In genomic region chr9:59281871-59282682, GRCm38 (mm10) we compare ENCODE assay signal across 8 mouse cellular contexts. TPM values are rescaled to one million over a fixed set of nuclear protein-coding genes. Genes with fewer than 3 reads are reported as not detected.
DNase-seq lines count a peak whose midpoint lies in the region; ATAC-seq and TF ChIP-seq lines count a peak whose summit lies in the region.

No protein-coding gene starts in this region.

- TF ChIP-seq CTCF in hindbrain, postnatal 0 days (IDR thresholded peaks at IDR 0.05; ENCODE audit: low read depth) = peak; percentile 93

- ATAC-seq in hindbrain, postnatal 0 days = peak; percentile 88

- H3K9ac ChIP-seq in hindbrain, postnatal 0 days (replicated peaks; ENCODE audit: low read length) = no peak overlapping the region

- 26% methylated on average over 27 of the region's 27 CpGs for WGBS in hindbrain, postnatal 0 days

- DNase-seq in ZHBTc4 (ENCODE audit: low read depth, low spot score) = peak; percentile 87
- DNase-seq in cerebellum, postnatal 4 days (ENCODE audit: low spot score in 2 of 2) = peak; percentile 76 to 92
- peak; percentile 61 to 71 for DNase-seq in gastrocnemius, adult 8-10 months (ENCODE audit: low spot score in 2 of 2)
- DNase-seq in hindbrain, postnatal 0 days (ENCODE audit: low spot score) = peak; percentile 90
- DNase-seq in left cerebral cortex, adult 9 months (ENCODE audit: low spot score in 2 of 2) = peak; percentile 42 to 76
- DNase-seq in right cerebral cortex, adult 2 months (ENCODE audit: low spot score in 2 of 2) = peak; percentile 82 to 85
- peak; percentile 71 for DNase-seq in urinary bladder, adult 2 months (ENCODE audit: low spot score)

- no peaks in the 10 kb centered on the region for H3K36me3 ChIP-seq in hindbrain, postnatal 0 days (ENCODE audit: insufficient read depth, low read length)
- H3K36me3 ChIP-seq in megakaryocyte, embryonic 14.5 days (replicated peaks; ENCODE audit: low read length) = no peaks in the 10 kb centered on the region

- peak overlapping the region; percentile 44 for H3K4me2 ChIP-seq in hindbrain, postnatal 0 days (ENCODE audit: low read depth, low read length)

- H3K4me1 ChIP-seq in hindbrain, postnatal 0 days (ENCODE audit: insufficient read depth, low read length) = peaks cover 3% of the 10 kb centered on the region; the same call in 1 of the 2 replicates
- peaks cover 17% of the 10 kb centered on the region for H3K4me1 ChIP-seq in megakaryocyte, embryonic 14.5 days

- H3K27me3 ChIP-seq in hindbrain, postnatal 0 days (ENCODE audit: insufficient read depth, low read length) = no peaks in the 10 kb centered on the region
- peaks cover 13% of the 10 kb centered on the region for H3K27me3 ChIP-seq in megakaryocyte, embryonic 14.5 days (replicated peaks)

- H3K27ac ChIP-seq in hindbrain, postnatal 0 days = peak overlapping the region; percentile 45; the same call in 1 of the 2 replicates

- H3K9me3 ChIP-seq in hindbrain, postnatal 0 days (ENCODE audit: low read length) = no peaks in the 10 kb centered on the region
- peaks cover 5% of the 10 kb centered on the region; the same call in 1 of the 2 replicates for H3K9me3 ChIP-seq in megakaryocyte, embryonic 14.5 days

- no peak overlapping the region for H3K4me3 ChIP-seq in hindbrain, postnatal 0 days (ENCODE audit: low read length)
- peak overlapping the region; percentile 75 for H3K4me3 ChIP-seq in megakaryocyte, embryonic 14.5 days (replicated peaks)

RNA-seq across cellular contexts. Expression of gene Adpgk, which starts 9.3 kb away (rescaled TPM):
- total RNA-seq in gastrocnemius, adult 8-10 months (2022) = 1 to 10 TPM; 6.1 to 7.6 (median 7.3) TPM
- total RNA-seq in hindbrain, postnatal 0 days (2014; rRNA removed) = 35.5 and 39.9 TPM in 2 replicates
- 18.2 and 19.5 TPM in 2 replicates for polyA plus RNA-seq in hindbrain, postnatal 0 days (2015; fragmentation: Nextera tagmentation; extraction: Ambion mirVana)
- polyA plus RNA-seq in megakaryocyte, embryonic 14.5 days (2012; ENCODE audit: insufficient read depth, low replicate concordance) = 1.6 and 2.0 TPM in 2 replicates
- polyA plus RNA-seq in urinary bladder, adult 2 months (2012; rRNA removed) = 26.4 and 29.9 TPM in 2 replicates
